Mouse (Mus musculus): Measurements from ENCODE around the gene Mpv17.

The Mpv17 gene

DNA sequence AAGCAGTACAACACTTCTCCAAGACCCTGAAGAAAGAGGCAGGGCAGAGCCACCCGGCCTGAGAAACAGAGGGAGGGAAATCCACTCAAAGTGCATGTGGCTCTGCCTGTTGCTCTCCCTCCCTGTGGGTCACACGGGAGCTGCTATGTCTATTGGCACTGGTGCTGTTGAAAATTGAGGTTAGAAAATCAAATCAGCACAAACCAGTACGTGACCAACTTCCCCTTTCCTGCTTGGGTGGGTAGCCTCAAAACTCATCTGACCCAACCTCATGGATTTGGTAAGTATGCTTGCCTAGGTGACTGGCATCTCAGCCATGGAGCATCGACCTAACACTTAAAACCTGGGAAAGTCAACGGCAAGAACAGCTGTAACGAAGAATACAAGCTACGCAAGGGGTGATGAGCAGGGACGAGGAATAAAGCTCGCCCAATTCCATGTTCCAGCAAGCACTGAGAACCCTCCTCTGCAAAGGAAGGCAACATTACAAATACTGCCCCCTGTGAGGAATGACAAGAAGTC lies 48.2 kb downstream of the Mpv17 start, which contains the start of gene Dnajc5g:
Gene Dnajc5g, plus strand, starts transcription at position 472 of the 522 bp plus-strand sequence.
- no peak for DNase-seq (ENCODE audit: low read depth, low spot score)

DNA sequence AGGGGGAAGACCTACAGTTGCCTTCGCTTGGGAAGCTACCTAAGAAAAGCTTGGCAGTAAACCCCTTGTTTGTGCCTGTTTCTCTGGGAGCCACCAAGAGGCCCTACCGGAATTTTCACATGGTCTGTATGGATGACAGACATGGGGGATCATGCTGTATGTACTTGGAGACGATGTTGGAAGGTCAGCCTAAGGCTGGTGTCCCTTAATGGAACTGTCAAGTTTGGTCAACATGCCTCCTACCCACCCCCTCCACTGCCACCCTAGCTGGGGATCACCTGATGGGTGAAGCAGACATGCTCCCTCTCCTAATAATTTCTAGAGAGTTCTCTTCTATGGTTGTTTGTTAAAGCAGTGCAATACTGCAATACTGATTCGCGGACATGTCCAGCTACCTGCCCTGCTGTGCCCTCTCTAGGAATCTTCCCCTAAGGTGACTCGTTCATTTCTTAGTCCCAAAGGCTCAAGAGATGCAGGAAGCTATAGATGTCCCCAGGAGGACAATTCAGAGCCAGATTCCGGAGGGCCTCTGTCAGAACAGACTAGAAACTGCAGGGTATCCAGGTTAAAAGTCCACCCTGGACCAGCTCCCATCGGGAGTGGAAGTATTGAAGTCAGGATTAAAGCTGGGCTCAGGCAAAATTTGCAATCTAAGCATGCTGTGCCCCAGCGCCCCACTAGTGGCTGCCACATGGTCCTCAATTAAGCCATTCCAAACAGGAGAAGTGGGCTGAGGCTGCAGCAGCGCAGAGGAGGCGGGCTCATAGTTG lies 58.2 kb downstream of the Mpv17 start:
- no peak for DNase-seq (ENCODE audit: low read depth, low spot score)

DNA sequence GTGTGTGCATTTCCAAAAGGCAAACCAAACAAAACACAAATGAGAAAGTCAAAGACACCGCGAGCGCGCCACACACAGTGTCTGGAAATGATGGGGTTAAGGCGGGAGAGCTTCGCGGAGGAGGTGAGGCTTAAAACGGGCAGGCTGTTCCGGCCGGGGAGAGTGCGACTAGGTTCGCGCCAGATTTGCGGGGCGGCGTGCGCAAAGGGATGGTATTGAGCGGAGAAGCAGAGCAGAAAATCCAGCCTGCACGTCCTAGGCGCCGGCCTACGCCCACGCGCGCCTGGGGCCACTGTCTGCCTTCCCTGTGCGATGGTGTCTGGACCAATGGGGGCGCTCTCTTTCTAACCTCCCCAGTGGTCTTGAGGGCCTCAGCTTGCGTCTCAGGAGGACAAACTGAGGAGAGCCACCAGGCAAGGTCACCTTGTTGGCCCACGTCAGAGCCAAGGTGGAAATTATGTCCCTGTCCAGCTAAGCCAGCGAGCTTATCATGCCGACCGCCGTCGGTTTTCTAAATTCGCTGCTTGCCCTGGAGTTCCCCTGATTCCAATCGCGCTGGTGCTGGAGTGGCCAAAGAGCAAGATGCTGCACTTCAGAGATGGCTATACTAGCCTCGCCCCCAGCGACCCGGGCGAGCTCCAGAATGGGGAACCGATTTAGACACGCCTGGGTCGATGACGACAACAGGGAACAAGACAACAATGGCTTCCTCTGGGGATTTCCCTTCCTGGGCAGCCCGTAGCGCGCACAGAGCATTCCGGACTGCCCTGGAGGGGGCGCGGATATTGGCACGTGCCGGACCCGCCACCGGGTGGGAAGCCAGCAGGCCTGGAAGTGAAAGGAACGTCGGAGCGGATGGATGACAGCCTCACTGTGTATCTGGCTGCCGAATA lies 59.0 kb downstream of the Mpv17 start:
- DNase-seq (ENCODE audit: low read depth, low spot score): no peak

DNA sequence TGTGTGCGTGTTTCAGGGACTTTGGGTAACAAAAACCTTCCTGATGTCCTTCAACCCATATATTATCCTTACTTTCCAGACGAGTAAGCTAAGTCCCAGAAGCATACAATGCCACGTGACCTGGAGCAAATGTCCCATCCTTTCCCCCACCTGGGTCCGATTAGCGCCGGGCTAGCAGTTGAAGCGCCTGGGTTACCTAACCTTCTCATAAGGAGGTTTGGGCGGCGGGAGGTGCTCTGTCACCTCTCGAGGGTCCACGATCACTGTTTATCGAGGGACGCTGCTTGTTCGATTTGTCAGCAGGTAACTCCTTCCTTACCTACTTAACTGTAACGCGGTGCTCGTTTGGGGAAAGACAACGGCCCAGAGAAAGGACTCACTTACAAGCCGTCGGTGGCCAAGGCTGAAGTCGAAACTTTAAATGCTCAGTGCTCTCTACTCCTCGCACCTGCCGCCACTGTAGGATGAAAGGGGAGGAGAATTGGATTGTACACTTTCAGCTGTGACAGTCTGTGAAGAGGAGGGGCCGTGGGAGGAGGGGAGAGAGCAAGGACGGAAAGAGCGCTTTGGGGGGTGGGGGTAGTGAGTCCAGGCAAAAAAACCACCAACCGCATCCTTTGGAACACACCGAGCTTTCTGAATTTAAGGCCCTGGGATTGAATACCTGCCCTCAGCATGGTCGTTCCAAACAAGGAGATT lies 59.8 kb downstream of the Mpv17 start:
- DNase-seq (ENCODE audit: low read depth, low spot score): no peak

GRCm38 (mm10) chr5:31093151-31094041 lies 60.7 kb downstream of the Mpv17 start:
- DNase-seq (ENCODE audit: low read depth, low spot score): no peak

DNA sequence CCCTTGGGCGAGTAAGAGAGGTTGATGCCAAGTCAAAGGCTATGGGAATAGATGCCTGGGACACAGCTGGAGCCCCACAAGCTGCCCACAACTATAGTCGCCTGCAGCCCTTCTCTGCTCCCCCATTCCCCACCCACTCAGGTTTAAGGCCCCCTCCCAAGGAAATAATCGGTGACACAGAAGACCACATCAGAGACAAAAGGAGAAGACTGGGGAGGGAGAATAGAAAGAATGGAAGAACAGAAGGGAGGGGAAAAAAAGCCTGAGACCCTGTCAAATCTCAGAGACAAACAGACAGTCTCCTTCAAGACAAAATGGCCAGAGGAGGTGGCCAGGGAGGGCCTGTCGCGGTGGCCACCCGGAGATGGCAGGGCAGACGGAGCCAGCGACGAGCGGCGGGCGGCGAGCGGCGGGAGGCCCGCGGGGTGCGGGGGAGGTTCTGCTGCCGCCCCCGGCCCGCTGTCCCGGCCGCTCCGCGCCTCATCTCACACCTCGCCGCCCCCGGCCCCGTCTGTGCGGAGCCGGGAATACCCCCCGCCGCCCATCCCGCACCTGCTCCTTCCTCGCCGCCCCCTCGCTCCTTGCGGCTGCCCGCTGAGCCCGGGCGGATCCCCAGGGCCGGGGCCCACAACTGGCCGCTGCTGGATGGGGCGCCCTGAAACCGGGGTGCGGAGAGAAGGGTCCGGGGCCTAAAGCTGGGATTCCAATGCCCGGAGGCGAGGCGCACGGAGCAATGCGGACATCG lies 61.6 kb downstream of the Mpv17 start:
- DNase-seq (ENCODE audit: low read depth, low spot score): no peak

Data from c-Kit-negative CD71-positive TER-119-positive erythroid progenitor cells, embryonic 14.5 days (primary cell).